Mouse (Mus musculus): ENCODE measurements around the gene Renbp.

Gene Renbp

GRCm38 (mm10) chrX:73930402-73931062 is at the start of gene Renbp:
TSS of gene Renbp (minus strand) at chrX:73930850.
- peak; percentile 66 for DNase-seq (ENCODE audit: low spot score)

GRCm38 (mm10) chrX:73977783-73978182 is 47.1 kb upstream of the Renbp start:
- DNase-seq (ENCODE audit: low spot score), result no peak

GRCm38 (mm10) chrX:73976283-73976682 is 45.6 kb upstream of the Renbp start:
- DNase-seq (ENCODE audit: low spot score), result no peak

DNA sequence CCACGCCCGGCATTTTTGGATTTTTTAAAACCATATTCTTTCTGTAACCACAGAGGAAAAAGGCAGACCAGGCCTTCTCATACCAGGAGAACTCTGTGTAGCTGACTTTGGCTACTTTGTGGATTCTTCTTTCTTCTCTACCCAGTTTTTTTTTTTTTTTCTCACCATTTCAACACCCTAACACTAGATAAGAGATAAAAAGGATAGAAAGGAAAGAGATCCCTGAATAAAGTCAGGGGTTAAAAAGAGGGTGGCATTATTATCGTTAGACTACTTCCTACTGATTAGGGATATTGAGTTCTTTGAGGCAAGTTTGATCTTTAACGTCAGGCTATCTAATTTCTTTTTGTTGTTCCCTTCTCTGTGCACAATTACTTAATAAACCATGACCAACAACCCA is 42.1 kb upstream of the Renbp start:
- DNase-seq (ENCODE audit: low spot score), result no peak

DNA sequence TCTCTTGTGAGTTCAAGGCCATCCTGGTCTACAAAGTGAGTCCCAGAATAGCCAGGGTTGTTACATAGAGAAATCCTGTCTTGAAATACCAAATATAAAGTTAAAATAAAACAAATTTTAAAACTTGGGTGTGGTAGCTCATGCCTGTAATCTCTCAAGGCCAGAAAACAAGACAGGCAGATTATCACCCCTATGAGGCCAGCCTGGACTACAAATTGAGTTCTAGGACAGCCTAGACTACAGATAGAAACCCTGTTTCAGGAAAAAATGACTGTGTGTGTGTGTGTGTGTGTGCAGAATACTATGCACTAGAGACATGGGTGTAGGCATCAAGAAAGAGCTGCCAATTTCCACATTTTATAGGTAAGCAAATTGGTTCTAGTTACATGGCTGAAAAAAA is 40.1 kb upstream of the Renbp start:
- no peak for DNase-seq (ENCODE audit: low spot score)

DNA sequence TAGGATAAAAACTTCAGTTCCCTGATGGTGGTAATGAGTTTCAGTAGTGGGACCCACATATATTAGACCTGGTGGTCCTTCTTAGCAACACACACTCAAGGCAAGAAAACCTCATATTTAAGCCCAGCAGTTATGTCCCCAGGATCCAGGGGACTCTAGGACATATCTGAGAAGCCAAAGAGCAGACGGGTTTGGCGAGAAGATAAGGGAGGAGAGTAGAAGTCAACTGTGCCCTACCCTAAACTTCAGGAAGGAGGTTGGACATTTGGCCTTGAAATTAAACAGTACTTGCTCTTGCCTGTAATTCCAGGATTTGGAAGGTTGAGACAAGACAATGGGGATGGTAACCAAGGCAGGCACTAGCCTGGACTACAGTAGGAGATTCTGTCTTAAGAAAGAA is 39.1 kb upstream of the Renbp start:
- no peak for DNase-seq (ENCODE audit: low spot score)

DNA sequence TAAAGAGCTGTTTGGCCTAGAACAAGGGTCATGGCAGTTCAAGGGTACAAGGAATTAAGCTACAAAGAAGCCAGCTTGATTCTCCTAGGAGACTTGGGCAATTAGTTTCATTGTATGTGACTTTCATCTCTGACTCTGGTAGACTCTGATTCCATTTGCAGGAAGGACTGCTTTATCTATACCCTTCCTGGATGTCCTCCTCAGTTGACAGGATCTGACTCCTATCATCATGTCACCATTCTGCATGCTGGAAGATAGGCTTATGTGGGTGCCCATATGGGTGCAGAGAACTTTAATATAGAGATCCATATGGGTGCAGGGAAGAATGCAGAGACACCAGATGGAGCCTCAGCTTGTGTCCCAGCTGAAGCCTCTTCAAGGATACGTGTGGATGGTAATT is 38.5 kb upstream of the Renbp start:
- DNase-seq (ENCODE audit: low spot score), result no peak

DNA sequence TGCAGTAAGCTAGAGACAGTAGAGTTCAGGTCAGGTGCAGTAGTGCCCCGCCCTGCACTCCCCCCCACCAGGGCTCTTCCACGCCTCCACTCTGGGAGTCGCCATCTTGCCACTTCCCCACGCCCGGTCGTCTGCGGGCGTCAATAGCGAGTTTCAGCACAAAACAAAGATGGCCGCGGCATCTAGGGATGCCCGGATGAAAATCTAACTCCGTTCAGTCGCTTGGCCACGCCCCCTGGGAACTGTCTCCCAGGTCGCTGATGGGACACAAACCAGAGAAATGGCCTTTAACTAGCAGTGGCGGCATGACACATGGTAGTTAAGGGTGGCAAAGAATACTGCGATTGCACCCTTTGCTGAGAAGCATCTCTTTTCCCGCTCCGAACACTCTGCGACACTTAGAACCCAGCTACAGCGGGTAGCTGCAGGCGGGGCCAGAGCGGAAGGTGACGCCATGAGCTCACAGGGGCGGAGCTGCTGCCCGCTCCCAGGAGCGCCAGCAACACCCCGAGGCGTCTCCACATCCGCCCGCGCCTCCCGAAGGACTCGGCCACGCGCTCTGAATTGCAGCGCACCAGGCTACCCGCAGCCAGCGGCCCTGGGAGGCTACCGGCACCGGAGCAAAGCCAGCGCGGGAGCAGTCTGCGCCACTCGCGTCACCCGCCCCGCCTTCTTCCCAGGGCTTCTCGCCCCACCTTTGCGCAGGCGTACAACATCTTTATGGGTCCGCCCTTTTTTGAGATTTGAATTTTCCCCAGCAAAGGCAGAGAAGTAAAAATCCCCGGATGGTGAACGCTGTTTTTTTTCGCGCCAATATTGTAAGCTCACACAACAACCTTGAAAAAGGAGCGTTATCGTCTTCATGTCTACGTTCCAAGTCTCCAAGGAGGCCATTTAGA is 36.8 kb upstream of the Renbp start:
- peak; percentile 94 for DNase-seq (ENCODE audit: low spot score)

- DNase-seq (ENCODE audit: low spot score), result peak; percentile 91
Measured at GRCm38 (mm10) chrX:73966248-73967176, 35.9 kb upstream of the Renbp start, which contains the start of gene Hcfc1. TSS of gene Hcfc1 (minus strand) at chrX:73966357.

DNA sequence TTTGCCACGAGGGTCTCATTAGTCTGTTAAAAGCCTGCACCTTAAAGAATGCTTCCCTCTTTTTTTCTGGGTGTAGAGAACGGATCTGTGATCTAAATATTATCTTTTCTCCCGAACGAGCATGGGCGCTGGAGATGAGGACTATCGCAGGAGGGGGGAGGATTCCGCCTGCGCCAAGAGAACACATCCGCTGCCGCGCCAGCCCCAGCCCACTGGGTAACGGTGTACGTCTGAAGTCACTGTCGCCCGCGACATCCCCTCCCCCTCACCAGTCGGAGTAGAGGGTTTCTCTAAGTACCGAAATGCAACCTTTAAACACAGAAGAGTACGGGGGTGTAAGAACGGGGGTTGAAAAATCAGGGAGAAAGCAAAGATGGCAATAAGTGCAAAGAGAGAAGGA is 34.7 kb upstream of the Renbp start:
- peak; percentile 49 for DNase-seq (ENCODE audit: low spot score)

DNA sequence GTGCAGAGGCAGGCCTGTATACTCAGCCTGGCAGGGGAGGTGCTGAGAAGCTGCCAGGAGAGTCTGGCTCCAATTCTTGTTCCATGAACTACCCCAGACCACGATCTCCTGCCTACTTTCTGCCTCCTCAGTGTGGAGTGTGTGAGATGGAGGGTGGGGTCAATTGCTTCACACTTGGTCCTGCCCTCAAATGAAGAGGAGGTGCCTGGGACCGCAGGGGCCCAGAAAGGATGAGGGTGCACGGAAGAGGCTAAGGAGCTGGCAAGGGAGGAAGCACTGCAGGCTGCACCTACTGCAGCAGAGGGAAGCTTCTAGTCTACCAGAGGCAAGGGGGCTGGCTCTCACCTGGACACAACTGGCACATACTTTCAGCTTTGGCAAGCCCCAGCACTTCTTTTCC is 33.7 kb upstream of the Renbp start:
- no peak for DNase-seq (ENCODE audit: low spot score)

DNA sequence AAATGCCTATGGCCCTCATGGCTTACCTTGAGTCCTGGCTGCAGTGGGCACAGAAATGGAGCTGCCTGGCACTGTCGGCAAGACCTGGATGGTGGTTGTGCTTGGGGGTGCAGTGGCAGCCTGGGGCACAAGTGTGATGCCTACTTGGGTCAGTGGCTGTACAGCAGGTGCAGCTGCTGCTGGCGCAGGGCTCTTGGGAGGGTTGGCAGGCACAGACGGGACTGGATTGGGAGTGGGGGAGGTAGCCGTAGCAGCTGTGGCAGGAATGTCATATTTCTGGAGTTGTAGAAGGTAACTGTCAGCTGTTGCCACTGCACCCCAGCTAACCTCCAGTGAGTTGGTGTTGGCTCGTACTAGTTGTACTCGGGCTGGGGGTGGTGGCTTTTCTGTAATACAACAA is 24.3 kb upstream of the Renbp start:
- no peak for DNase-seq (ENCODE audit: low spot score)

DNA sequence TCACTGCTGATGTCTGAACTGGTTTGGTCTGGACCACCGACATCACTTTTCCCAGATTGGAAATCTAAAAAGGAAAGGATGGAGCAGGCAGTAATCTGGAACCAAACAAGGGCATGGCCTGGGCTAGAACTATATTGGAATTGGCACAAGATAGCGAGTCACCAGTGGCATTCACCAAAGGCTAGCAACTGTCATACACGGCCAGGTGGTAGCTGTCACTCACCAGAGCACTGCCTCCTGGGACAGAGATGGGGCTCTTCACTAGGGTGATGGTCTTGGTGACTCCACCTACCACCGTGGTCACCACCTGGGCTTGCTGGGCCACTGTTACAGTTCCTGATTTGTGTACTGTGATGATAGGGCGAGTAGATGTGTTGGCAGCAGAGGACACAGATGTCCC is 22.0 kb upstream of the Renbp start:
- DNase-seq (ENCODE audit: low spot score), result no peak

- DNase-seq (ENCODE audit: low spot score), result no peak
Measured at GRCm38 (mm10) chrX:73949341-73949740, 18.7 kb upstream of the Renbp start.

DNA sequence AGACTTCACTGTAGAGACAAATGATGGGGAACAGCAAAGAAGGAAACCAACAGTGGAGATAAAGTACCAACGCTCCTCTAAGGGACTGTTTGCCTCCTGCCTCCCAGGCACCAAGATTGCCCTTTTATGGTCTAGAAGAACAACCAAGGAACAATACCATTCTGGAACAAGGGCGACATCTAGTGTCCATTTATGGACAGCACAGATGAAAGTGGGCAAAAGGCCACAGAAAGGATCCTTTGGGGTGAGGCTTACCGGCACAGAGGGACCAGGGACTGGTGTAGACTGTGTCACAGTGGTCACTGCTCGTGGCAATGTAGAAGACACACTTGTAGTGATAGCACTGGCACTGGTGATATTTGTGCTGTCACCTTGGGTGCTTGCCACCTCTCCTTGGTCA is 18.0 kb upstream of the Renbp start:
- peak; percentile 80 for DNase-seq (ENCODE audit: low spot score)

- no peak for DNase-seq (ENCODE audit: low spot score)
Measured at GRCm38 (mm10) chrX:73946896-73947295, 16.2 kb upstream of the Renbp start.

GRCm38 (mm10) chrX:73942294-73942693 is 11.6 kb upstream of the Renbp start:
- no peak for DNase-seq (ENCODE audit: low spot score)

- DNase-seq (ENCODE audit: low spot score), result no peak
Measured at GRCm38 (mm10) chrX:73941860-73942259, 11.2 kb upstream of the Renbp start.

DNA sequence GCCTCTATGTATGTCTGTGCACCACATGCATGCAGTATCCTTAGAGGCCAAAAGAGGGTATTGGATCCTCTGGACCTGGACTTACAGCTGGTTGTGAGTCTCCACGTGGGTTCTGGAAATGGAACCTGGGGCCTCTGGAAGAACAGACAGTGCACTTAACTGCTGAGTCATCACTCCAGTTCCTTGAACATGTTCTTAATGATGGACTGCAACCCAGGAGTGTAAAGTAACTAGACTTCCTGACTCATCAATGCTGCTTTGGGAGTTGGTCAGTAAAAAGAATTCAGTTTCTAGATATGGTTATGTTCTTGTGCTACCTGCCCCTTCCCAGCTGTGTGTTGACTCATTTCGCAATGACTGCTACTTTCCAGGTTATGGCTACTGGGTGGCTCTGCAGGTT is 1.2 kb upstream of the Renbp start:
- no peak for DNase-seq (ENCODE audit: low spot score)

DNA sequence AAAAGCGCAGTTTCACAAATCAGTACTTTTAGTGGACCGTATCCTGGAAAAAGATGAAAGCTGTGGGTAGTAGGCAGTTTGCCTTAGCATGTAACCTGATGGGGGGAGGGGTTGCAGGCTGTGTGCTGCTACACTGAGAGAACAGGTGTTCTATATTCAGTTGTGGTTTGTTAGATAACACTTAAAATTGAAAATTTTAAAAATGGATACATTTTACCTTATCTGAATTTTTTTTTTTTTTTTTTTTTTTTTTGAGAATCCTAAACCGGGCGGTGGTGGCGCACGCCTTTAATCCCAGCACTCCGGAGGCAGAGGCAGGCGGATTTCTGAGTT is 8.1 kb downstream of the Renbp start:
- no peak for DNase-seq (ENCODE audit: low spot score)

GRCm38 (mm10) chrX:73921823-73922549 is 8.7 kb downstream of the Renbp start, which contains the start of the genes Arhgap4 and Naa10:
TSS of gene Arhgap4 (minus strand) at chrX:73921870.
TSS of gene Naa10 (minus strand) at chrX:73921944.
- DNase-seq (ENCODE audit: low spot score), result peak; percentile 93
